ENCODE assay signal across 8 mouse cellular contexts in the genomic region with DNA sequence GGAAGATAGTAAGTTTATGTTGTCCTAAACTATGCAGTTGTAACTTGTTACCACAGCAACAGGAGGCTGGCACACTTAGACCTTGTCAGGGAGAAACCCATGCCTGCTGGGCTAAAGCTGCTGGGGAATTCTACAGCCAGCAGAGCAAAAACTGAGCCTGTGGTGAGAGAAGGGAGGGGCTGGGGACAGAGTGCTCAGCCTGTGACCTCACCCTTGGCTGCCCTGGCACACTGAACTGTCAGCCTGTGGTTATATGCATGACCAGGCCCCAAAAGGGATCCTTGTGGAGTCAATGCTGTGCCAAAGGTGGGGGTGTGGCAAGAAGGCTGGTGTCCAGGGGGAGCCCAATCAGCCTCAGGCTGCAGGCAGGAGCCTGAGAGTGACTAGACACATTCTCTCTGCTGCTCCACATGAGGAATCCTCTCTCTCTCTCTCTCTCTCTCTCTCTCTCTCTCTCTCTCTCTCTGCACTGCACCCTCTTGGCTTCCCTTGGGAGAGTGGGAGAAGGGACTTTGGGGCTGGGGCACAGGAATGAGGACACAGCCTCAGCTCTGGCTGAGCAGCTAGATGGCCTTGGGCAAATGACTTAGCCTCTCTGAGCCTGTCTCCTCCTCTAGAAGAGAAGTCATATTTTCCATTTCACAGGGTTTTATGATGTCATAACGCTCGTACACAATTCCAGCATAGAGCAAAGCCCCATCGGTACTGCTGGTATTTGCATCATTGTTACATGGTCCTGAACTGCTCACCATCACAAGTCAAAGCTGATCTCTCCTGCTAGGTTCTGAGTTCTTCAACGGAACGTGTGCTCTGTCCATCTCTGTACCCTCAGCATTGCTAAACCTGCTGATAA. TPM values are rescaled to one million over a fixed set of nuclear protein-coding genes. Genes with fewer than 3 reads are reported as not detected.
DNase-seq lines count a peak whose midpoint lies in the region; ATAC-seq lines count a peak whose summit lies in the region.

No protein-coding gene starts in this region.

- H3K36me3 ChIP-seq in forebrain, embryonic 10.5 days (replicated peaks): peaks cover 7% of the 10 kb centered on the region; the same call in 1 of the 2 replicates
- H3K36me3 ChIP-seq in forebrain, embryonic 13.5 days (ENCODE audit: poor library complexity, severe bottlenecking): peaks cover 4% of the 10 kb centered on the region; the same call in 1 of the 2 replicates

- no peak overlapping the region for H3K4me2 ChIP-seq in forebrain, embryonic 13.5 days

- H3K27me3 ChIP-seq in forebrain, embryonic 10.5 days (ENCODE audit: poor library complexity, severe bottlenecking): peaks cover 63% of the 10 kb centered on the region
- peaks cover 19% of the 10 kb centered on the region; the same call in 1 of the 2 replicates for H3K27me3 ChIP-seq in forebrain, embryonic 13.5 days

- H3K9me3 ChIP-seq in forebrain, embryonic 10.5 days: no peaks in the 10 kb centered on the region
- no peaks in the 10 kb centered on the region for H3K9me3 ChIP-seq in forebrain, embryonic 13.5 days (replicated peaks)

- H3K27ac ChIP-seq in forebrain, embryonic 10.5 days: 0 out of 2 replicates have a peak overlapping the region, but pooled peaks have one; percentile 31
- H3K27ac ChIP-seq in forebrain, embryonic 13.5 days: no peak overlapping the region

- no peak overlapping the region for H3K4me3 ChIP-seq in forebrain, embryonic 10.5 days
- no peak overlapping the region for H3K4me3 ChIP-seq in forebrain, embryonic 13.5 days

- H3K9ac ChIP-seq in forebrain, embryonic 13.5 days: no peak overlapping the region

- 85% methylated on average over 5 of the region's 5 CpGs for WGBS in forebrain, embryonic 10.5 days
- WGBS in forebrain, embryonic 13.5 days: 76% methylated on average over 5 of the region's 5 CpGs

- H3K4me1 ChIP-seq in forebrain, embryonic 10.5 days: peaks cover 43% of the 10 kb centered on the region
- peaks cover 12% of the 10 kb centered on the region for H3K4me1 ChIP-seq in forebrain, embryonic 13.5 days

- no peak for DNase-seq in forebrain, embryonic 10.5 days (ENCODE audit: extremely low spot score, low spot score)
- peak; percentile 39 for DNase-seq in lung, postnatal 10 days
- DNase-seq in lung, postnatal 36 days: no peak
- DNase-seq in adipocyte (ENCODE audit: low spot score): peak; percentile 89
- peak; percentile 38 for DNase-seq in kidney, postnatal 10 days
- DNase-seq in layer of hippocampus, adult 11-12 months (ENCODE audit: low spot score): no peak
- no peak for DNase-seq in T-cell, adult 2 months (ENCODE audit: low spot score)

- ATAC-seq in forebrain, embryonic 13.5 days: no peak

RNA-seq across cellular contexts. Expression of a gene that starts 16.7 kb away (rescaled TPM):
- 1.3 and 1.8 TPM in 2 replicates for polyA plus RNA-seq in forebrain, embryonic 10.5 days (2016; fragmentation: Nextera tagmentation; extraction: Ambion mirVana)
- 1.5 and 1.8 TPM in 2 replicates for polyA plus RNA-seq in forebrain, embryonic 13.5 days (2015; fragmentation: Nextera tagmentation; extraction: Ambion mirVana)

RNA-seq across cellular contexts. Expression of a gene that starts 20.1 kb away (rescaled TPM):
- 39.6 and 39.7 TPM in 2 replicates for polyA plus RNA-seq in forebrain, embryonic 10.5 days (2016; fragmentation: Nextera tagmentation; extraction: Ambion mirVana)
- polyA plus RNA-seq in forebrain, embryonic 13.5 days (2015; fragmentation: Nextera tagmentation; extraction: Ambion mirVana): 37.6 and 39.2 TPM in 2 replicates

RNA-seq across cellular contexts. Expression of a gene that starts 31.3 kb away (rescaled TPM):
- 53.8 and 58.1 TPM in 2 replicates for polyA plus RNA-seq in forebrain, embryonic 10.5 days (2016; fragmentation: Nextera tagmentation; extraction: Ambion mirVana)
- polyA plus RNA-seq in forebrain, embryonic 13.5 days (2015; fragmentation: Nextera tagmentation; extraction: Ambion mirVana): 46.9 and 48.8 TPM in 2 replicates

Comparison
In these comparisons a context has a peak if more than half of its experiments do, and no peak if none do; other contexts are left out.
1. DNase-seq: peak in lung, postnatal 10 days (single experiment), adipocyte (single experiment) and kidney, postnatal 10 days (single experiment); none in forebrain, embryonic 10.5 days (single experiment), lung, postnatal 36 days (single experiment), layer of hippocampus, adult 11-12 months (single experiment) and T-cell, adult 2 months (single experiment).